Mouse (Mus musculus) limb, embryonic 13.5 days (tissue): Measurements from ENCODE around the gene Utf1. TPM values are rescaled to one million over a fixed set of nuclear protein-coding genes. Genes with fewer than 3 reads are reported as not detected.

Experiments used
- ATAC-seq: fragments of 200-750 bp; cut with Nextera tagmentation; 2 replicates; pipeline ENCODE4 v1.8.0; 2017; ENCODE audit warnings: low read depth, moderate number of reproducible peaks, moderate TSS enrichment; ENCODE audit not compliant: low FRiP score
- H3K27ac ChIP-seq: fragments of 300-500 bp; sonication (generic); 2 replicates; pipeline ENCODE4 v1.5.1; 2015; ENCODE audit warnings: inconsistent platforms, mild to moderate bottlenecking, moderate library complexity
- H3K27me3 ChIP-seq: fragments of 300-500 bp; sonication (generic); 2 replicates; pipeline ENCODE4 v1.6.1; 2015; ENCODE audit warnings: mild to moderate bottlenecking, inconsistent platforms
- H3K36me3 ChIP-seq: fragments of 300-500 bp; sonication (generic); 2 replicates; pipeline ENCODE4 v1.6.1; 2015; ENCODE audit warnings: inconsistent platforms, mild to moderate bottlenecking, moderate library complexity
- H3K4me1 ChIP-seq: fragments of 300-500 bp; sonication (generic); 2 replicates; pipeline ENCODE4 v1.6.1; 2015; ENCODE audit warnings: inconsistent platforms
- H3K4me2 ChIP-seq: fragments of 300-500 bp; sonication (generic); replicated peaks from 2 replicates; pipeline ENCODE4 v1.6.1; 2015; ENCODE audit warnings: inconsistent platforms, mild to moderate bottlenecking, moderate library complexity
- H3K4me3 ChIP-seq: fragments of 300-500 bp; sonication (generic); 2 replicates; pipeline ENCODE4 v1.5.1; 2015; ENCODE audit warnings: moderate library complexity, mild to moderate bottlenecking, inconsistent platforms
- H3K9ac ChIP-seq: fragments of 300-500 bp; sonication (generic); 2 replicates; pipeline ENCODE4 v1.6.1; 2015; ENCODE audit warnings: mild to moderate bottlenecking, inconsistent platforms
- H3K9me3 ChIP-seq: fragments of 300-500 bp; sonication (generic); 2 replicates; pipeline ENCODE4 v1.6.1; 2016; ENCODE audit warnings: inconsistent platforms
- WGBS: fragments of 180-500 bp; shearing (Covaris S2); methylation state at CpG from one replicate; pipeline ENCODE4 v1.1.7; 2015; 5-methylcytosine and 5-hydroxymethylcytosine counted together
- polyA plus RNA-seq: library from polyadenylated mRNA; unstranded; fragments of >200 nt; fragmentation: Nextera tagmentation; extraction: Ambion mirVana; gene quantifications from 2 replicates; pipeline ENCODE4 v1.2.1, GENCODE M21; 2015

Gene Utf1
- polyA plus RNA-seq, 1 experiment from 2014 or later, result 0.15 TPM

DNA sequence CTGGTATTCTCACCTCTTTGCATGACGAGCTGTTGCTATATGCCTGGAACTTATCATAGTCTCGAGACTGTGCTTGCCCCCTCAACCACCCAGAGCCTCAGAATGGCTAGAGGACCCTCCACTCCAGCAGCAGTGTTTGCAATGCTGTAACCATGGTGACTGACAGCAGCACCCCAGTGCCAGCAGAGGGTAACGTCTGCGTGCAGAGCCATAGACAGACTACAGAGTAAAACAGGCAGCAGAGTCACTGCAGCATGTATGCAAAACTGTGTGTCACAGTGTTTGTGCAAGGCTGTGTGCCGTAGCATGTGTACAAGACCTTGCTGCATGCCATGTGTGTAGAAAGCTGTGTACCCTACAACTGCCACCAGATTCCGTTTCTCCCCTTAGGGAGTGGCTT lies 34.1 kb upstream of the Utf1 start:
- Histone ChIP-seq H3K4me2 (no peak overlapping the region), H3K9me3 (no peaks in the 10 kb centered on the region), H3K4me1 (peaks cover 18% of the 10 kb centered on the region), H3K27me3 (peaks cover 34% of the 10 kb centered on the region), H3K36me3 (no peaks in the 10 kb centered on the region), H3K27ac (no peak overlapping the region), H3K4me3 (no peak overlapping the region), H3K9ac (no peak overlapping the region)
- ATAC-seq, result no peak
- WGBS, result 44% methylated on average over 6 of the region's 6 CpGs

DNA sequence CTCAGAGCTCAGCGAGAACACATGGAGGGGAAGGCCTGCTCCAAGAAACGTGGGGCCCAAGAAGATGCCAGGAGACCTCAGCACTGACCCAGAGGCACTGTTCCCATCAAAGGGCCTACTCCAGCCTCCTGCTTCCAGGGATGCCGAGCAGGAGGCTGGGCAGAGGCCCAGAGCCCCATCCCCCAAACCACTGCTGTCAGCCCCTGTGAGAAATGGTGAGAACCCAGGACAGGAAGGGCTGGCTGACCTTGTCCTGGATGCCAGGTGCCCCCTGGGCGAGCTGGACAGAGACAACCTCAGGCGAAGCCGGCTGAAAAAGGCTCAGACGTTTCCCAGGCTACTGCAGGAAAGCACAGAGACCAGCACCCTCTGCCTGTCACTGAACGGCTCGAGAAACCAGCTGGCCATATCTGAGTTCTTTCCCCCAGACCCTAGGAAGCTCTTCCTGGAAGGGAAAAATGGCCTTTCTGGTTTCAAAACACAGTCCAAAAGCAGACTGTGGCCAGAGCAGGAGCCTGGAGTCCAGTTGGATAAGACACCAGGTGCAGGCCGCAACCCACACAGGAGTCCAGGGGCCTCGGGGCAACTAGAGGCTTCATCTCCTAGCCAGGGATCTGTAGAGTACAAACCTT lies 33.3 kb upstream of the Utf1 start:
- 52% methylated on average over 11 of the region's 11 CpGs for WGBS
- H3K9ac ChIP-seq, result 0 out of 2 replicates have a peak overlapping the region, but pooled peaks have one; percentile 45

DNA sequence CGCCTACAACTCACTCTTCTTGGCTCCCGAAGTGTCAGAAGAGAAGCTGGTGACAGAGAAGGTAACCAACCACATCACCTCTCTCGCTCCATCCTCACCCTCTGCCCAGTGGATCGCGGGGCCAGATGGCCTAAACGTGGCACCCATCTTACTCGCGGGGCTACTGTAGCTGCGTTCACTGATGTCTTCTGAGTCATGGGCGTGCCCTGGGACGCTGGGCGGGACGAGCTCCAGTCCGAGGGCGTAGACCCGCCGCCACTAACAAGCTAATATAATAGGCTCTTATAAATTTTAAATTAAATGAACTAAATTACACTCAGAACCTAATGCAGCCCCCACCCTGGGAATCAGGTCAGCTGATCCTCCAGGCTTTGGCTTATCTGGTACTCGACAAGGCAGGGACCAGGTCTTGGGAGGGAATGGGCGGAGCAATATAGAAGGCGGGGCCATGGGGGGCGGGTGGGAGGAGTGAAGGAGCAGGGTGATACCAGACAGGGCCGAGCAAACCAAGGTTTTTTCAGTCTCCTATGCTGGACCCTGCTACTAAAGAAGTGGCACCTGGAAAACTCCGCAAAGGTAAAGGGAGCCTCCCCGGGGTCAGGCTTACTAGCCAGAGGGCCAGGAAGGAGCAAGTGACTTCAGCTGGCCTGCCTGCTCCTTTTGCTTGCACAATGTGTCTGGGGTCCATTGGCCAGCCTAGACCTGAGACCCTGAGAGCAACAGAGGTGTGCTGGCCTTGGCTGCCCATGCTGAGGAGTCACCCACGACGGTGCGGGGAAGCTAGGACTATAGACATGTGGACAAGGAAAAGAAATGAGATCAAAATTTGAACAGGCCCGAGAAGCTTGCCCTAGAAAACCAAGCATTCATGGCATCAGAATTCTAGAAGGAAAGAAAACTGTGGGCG lies 29.2 kb upstream of the Utf1 start:
- 9% methylated on average over 29 of the region's 29 CpGs for WGBS
- Histone ChIP-seq H3K4me2 (peak overlapping the region; percentile 59), H3K27ac (no peak overlapping the region), H3K9ac (no peak overlapping the region), H3K36me3 (no peaks in the 10 kb centered on the region), H3K4me3 (peak overlapping the region; percentile 38), H3K9me3 (no peaks in the 10 kb centered on the region), H3K4me1 (peaks cover 16% of the 10 kb centered on the region), H3K27me3 (peaks cover 54% of the 10 kb centered on the region)
- ATAC-seq, result peak; percentile 57; the same call in 1 of the 2 replicates

More for the DNA sequence above, 33.3 kb upstream of the Utf1 start:
- Histone ChIP-seq H3K27me3 (peaks cover 40% of the 10 kb centered on the region), H3K4me2 (no peak overlapping the region), H3K4me3 (no peak overlapping the region), H3K9me3 (no peaks in the 10 kb centered on the region), H3K27ac (no peak overlapping the region), H3K36me3 (no peaks in the 10 kb centered on the region), H3K4me1 (peaks cover 22% of the 10 kb centered on the region)
- ATAC-seq, result no peak

DNA sequence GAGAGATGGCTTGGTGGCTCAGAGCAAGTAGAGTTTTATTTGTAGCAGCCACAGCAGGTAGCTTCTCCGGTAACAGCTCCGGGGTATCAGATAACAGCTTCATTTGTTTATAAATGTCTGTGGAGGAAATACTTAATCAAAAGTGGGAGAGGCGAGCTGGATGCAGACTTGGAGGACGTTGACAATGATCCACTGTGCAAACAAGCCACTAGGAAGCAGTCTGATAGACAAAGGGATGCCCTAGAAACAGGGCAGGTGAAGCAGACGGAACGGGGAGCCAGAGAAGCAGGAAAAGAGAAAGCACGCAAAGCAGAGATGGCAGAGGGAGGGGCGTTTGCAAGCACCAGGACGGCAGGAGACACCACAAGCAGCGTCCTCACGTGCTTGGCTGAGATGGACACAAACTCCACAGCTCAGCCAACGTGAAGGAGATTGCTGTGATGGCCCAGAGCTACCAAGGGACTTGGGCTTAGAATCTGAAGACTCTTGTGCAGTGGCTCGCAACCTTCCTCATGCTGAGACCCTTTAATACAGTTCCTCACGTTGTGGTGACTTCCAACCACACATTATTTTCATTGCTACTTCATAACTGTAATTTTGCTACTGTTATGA lies 27.8 kb upstream of the Utf1 start:
- Histone ChIP-seq H3K4me2 (peak overlapping the region; percentile 46), H3K9me3 (no peaks in the 10 kb centered on the region), H3K27ac (no peak overlapping the region), H3K27me3 (peaks cover 66% of the 10 kb centered on the region), H3K36me3 (no peaks in the 10 kb centered on the region), H3K4me3 (peak overlapping the region; percentile 8; the same call in 1 of the 2 replicates), H3K9ac (no peak overlapping the region), H3K4me1 (peaks cover 12% of the 10 kb centered on the region)
- ATAC-seq, result no peak
- 6% methylated on average over 14 of the region's 14 CpGs for WGBS

DNA sequence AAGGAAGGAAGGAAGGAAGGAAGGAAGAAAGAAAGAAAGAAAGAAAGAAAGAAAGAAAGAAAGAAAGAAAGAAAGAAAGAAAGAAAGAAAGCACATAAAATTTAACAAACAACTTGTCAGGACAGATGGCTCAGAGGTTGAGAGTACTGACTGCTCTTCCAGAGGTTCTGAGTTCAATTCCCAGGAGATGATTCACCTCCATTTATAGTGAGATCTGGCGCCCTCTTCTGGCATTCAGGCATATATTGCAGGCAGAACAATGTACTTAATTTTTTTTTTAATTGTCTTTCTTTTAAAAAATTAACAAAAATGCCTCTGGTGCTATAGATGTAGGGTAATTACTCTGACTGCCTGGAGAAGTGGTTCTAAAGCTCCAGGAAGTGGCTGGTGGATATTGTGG lies 27.2 kb upstream of the Utf1 start:
- H3K4me1 ChIP-seq, result peaks cover 12% of the 10 kb centered on the region
- no peak overlapping the region for H3K27ac ChIP-seq
- H3K4me3 ChIP-seq, result no peak overlapping the region
- H3K27me3 ChIP-seq, result peaks cover 65% of the 10 kb centered on the region
- 0% methylated on average over 1 of the region's 1 CpGs for WGBS
- H3K4me2 ChIP-seq, result no peak overlapping the region
- ATAC-seq, result no peak
- H3K9ac ChIP-seq, result no peak overlapping the region
- H3K9me3 ChIP-seq, result no peaks in the 10 kb centered on the region
- no peaks in the 10 kb centered on the region for H3K36me3 ChIP-seq

DNA sequence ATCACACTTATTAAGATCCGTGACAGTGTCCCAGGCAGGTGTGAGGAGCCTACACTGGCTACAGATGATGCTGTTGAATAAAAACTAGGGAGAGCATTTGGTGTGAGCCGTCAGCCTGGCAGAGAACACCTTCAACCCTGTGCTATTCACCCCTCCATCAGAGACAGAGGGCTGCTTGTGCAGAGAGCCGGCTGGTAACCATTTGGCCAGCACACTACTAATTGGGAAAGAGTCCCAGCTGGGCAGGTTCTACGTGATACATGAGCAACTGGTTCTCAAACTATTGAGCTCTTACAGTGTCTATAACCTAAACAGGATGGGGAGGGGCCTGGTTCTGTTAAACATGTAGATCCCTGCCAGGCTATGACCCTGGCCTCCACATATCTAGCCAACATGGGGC lies 25.3 kb upstream of the Utf1 start:
- ATAC-seq, result no peak
- 53% methylated on average over 4 of the region's 4 CpGs for WGBS
- no peak overlapping the region for H3K9ac ChIP-seq
- H3K36me3 ChIP-seq, result no peaks in the 10 kb centered on the region
- H3K4me2 ChIP-seq, result no peak overlapping the region
- no peak overlapping the region for H3K27ac ChIP-seq
- H3K27me3 ChIP-seq, result peaks cover 50% of the 10 kb centered on the region
- no peaks in the 10 kb centered on the region for H3K9me3 ChIP-seq
- H3K4me3 ChIP-seq, result no peak overlapping the region
- peaks cover 12% of the 10 kb centered on the region for H3K4me1 ChIP-seq

DNA sequence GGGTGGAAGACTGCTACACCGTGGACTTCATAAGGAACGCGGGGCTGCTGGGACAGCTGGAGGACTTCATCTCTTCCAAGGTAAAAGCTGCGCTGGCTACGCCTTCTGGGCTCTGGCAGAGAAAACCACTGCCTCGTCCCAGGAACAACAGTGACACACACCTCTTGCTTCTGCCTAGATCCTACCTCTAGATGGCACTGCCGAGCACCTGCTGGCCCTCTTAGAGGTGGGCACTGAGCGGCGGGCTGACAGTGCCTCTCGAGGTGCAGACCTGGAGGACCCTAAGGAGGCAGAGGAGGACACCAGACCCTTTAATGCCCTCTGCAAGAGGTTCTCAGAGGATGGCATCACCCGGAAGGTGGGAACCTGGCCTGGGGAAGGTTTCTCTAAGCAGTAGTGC lies 12.9 kb upstream of the Utf1 start:
- Histone ChIP-seq H3K27ac (no peak overlapping the region), H3K9me3 (no peaks in the 10 kb centered on the region), H3K4me3 (no peak overlapping the region), H3K4me1 (no peaks in the 10 kb centered on the region), H3K4me2 (no peak overlapping the region), H3K27me3 (no peaks in the 10 kb centered on the region; the same call in 1 of the 2 replicates), H3K36me3 (no peaks in the 10 kb centered on the region), H3K9ac (no peak overlapping the region)
- ATAC-seq, result 0 out of 2 replicates have a peak, but pooled peaks have one; percentile 32
- 20% methylated on average over 11 of the region's 11 CpGs for WGBS

DNA sequence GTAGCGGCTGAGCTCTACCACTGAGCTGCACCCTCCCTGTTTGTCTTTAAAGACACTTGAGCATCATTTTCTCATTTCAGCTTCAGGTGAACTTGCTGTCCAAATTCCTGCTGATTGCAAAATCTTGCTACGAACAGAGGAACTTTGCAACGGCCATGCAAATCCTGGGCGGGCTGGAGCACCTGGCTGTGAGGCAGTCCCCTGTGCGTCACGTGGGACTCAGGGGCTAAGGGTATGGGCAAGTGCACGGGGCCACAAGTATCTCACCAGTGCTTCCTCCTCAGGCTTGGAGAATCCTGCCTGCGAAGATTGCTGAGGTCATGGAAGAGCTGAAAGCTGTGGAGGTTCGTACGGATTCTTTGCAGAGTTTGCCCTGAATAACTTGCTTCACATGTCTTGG lies 6.9 kb upstream of the Utf1 start:
- Histone ChIP-seq H3K4me1 (no peaks in the 10 kb centered on the region), H3K36me3 (no peaks in the 10 kb centered on the region), H3K27ac (no peak overlapping the region), H3K4me2 (no peak overlapping the region), H3K9me3 (no peaks in the 10 kb centered on the region), H3K9ac (no peak overlapping the region), H3K4me3 (no peak overlapping the region), H3K27me3 (peaks cover 29% of the 10 kb centered on the region)
- ATAC-seq, result no peak
- 79% methylated on average over 10 of the region's 10 CpGs for WGBS

DNA sequence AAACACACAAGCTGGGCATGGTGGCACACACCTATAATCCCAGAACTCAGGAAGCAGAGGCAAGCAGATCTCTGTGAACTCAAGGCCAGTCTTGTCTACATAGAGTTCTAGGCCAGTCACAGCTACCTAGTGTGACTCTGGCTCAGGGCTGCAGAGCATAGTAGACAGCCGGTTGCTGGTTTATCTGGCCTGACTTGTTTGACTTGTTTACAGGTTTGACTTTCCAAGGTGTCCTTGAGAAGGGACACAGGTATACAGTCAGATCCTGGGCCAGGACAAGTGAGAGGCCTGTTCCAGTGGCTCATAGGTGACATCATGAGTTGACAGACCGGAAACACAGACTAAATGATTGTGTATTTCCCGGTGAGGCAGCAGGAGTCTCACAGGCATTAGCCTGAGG lies 6.5 kb upstream of the Utf1 start:
- H3K4me1 ChIP-seq, result no peaks in the 10 kb centered on the region
- peaks cover 33% of the 10 kb centered on the region for H3K27me3 ChIP-seq
- WGBS, result 76% methylated on average over 3 of the region's 3 CpGs
- no peak overlapping the region for H3K27ac ChIP-seq
- no peak overlapping the region for H3K9ac ChIP-seq
- no peaks in the 10 kb centered on the region for H3K9me3 ChIP-seq
- H3K4me2 ChIP-seq, result no peak overlapping the region
- ATAC-seq, result no peak
- no peak overlapping the region for H3K4me3 ChIP-seq
- H3K36me3 ChIP-seq, result no peaks in the 10 kb centered on the region

DNA sequence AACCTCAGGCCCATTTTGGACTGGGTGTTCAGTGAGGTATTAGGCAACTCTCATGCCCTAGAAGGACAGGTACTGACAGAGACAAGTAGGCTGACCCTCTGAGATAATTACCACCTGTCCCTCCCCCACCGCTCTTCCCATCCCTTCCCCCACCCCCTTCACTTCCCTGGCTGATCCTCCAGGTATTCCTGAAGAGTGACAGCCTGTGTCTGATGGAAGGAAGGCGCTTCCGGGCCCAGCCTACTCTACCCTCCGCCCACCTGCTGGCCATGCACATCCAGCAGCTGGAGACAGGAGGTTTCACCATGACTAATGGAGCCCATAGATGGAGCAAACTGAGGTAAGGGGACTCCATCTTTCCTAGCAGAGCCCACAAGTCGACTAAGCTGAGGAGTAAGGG lies 5.8 kb upstream of the Utf1 start:
- no peaks in the 10 kb centered on the region for H3K9me3 ChIP-seq
- ATAC-seq, result no peak
- 67% methylated on average over 5 of the region's 5 CpGs for WGBS

DNA sequence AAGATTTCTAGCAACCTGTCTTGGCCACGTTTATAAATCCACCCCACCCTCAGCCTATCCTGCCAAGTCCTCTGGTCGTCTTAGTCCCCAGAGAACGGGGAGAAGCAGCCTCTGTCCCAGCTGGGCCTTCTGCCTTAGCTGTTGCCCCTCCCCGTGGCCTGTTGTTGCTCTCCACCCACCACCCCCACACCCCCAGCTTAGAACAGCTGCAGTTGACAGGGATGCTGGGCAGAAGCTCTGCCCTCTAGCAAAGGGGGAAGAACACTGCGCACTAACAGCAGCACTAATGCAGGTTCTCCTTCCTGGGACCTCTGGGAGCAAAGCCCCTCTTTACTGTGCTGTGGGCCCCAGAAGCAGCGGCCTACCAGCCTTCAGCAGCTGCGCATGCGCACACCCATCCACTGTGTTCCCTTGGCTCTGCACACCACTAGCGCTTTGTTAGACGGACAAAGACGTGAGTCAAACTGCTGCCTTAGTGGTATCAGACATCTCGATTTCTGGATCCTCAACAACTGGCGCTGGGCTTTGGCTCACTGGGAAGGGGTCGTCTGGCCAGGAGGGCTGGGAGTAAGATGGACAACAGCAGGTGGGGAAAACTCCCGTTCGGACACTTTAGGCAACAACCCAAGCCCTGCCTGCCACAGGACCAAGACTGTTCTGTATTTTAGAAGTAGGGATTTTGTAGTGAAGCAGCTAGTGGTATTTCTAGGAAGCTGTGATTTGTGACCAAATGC lies 2.9 kb upstream of the Utf1 start:
- no peaks in the 10 kb centered on the region for H3K36me3 ChIP-seq
- no peaks in the 10 kb centered on the region for H3K9me3 ChIP-seq
- no peak overlapping the region for H3K4me2 ChIP-seq
- H3K4me3 ChIP-seq, result no peak overlapping the region
- peaks cover 12% of the 10 kb centered on the region for H3K4me1 ChIP-seq
- WGBS, result 52% methylated on average over 16 of the region's 16 CpGs
- no peak overlapping the region for H3K27ac ChIP-seq
- peaks cover 68% of the 10 kb centered on the region for H3K27me3 ChIP-seq
- ATAC-seq, result no peak
- no peak overlapping the region for H3K9ac ChIP-seq

More for the DNA sequence above, 5.8 kb upstream of the Utf1 start:
- Histone ChIP-seq H3K9ac (no peak overlapping the region), H3K4me1 (no peaks in the 10 kb centered on the region), H3K27me3 (peaks cover 40% of the 10 kb centered on the region), H3K4me3 (no peak overlapping the region), H3K27ac (no peak overlapping the region), H3K4me2 (no peak overlapping the region), H3K36me3 (no peaks in the 10 kb centered on the region)
